Mouse (Mus musculus) lung, embryonic 14.5 days (tissue): Measurements from ENCODE around the gene Ank3. TPM values are rescaled to one million over a fixed set of nuclear protein-coding genes. Genes with fewer than 3 reads are reported as not detected.

Source experiments
- ATAC-seq: fragments of 200-750 bp; cut with Nextera tagmentation; 2 replicates; pipeline ENCODE4 v1.8.0; 2017; ENCODE audit warnings: mild to moderate bottlenecking, moderate TSS enrichment, moderate library complexity; ENCODE audit not compliant: insufficient read depth
- DNase-seq: peaks from one replicate; pipeline ENCODE4 v3.0.0-alpha.2; 2015
- H3K27ac ChIP-seq: fragments of 300-500 bp; sonication (generic); 2 replicates; pipeline ENCODE4 v1.5.1; 2014; ENCODE audit warnings: low read depth, mild to moderate bottlenecking, moderate library complexity
- H3K27me3 ChIP-seq: fragments of 300-500 bp; sonication (generic); 2 replicates; pipeline ENCODE4 v1.6.1; 2014; ENCODE audit warnings: low read length, control low read depth; ENCODE audit not compliant: insufficient read depth
- H3K36me3 ChIP-seq: fragments of 300-500 bp; sonication (generic); 2 replicates; pipeline ENCODE4 v1.6.1; 2014; ENCODE audit warnings: control low read depth; ENCODE audit not compliant: insufficient read depth
- H3K4me1 ChIP-seq: fragments of 300-500 bp; sonication (generic); 2 replicates; pipeline ENCODE4 v1.6.1; 2014; ENCODE audit warnings: antibody characterized with exemption, control low read depth; ENCODE audit not compliant: insufficient read depth
- H3K4me2 ChIP-seq: fragments of 300-500 bp; sonication (generic); 2 replicates; pipeline ENCODE4 v1.6.1; 2014; ENCODE audit warnings: mild to moderate bottlenecking
- H3K4me3 ChIP-seq: fragments of 300-500 bp; sonication (generic); 2 replicates; pipeline ENCODE4 v1.5.1; 2014; ENCODE audit warnings: low read depth, low read length
- H3K9ac ChIP-seq: fragments of 300-500 bp; sonication (generic); 2 replicates; pipeline ENCODE4 v1.6.1; 2014
- H3K9me3 ChIP-seq: fragments of 300-500 bp; sonication (generic); 2 replicates; pipeline ENCODE4 v1.6.1; 2016; ENCODE audit warnings: low read depth, low read length, control low read depth
- CTCF ChIP-seq: IDR thresholded peaks from 2 replicates; pipeline ENCODE4 v1.5.1; 2016; ENCODE audit warnings: antibody characterized with exemption, low read depth
- WGBS: fragments of 180-500 bp; shearing (Covaris S2); extraction: QIAGEN DNeasy Blood & Tissue Kit; methylation state at CpG from one replicate; pipeline ENCODE4 v1.1.7; 2014; 5-methylcytosine and 5-hydroxymethylcytosine counted together
- polyA plus RNA-seq: library from polyadenylated mRNA; unstranded; fragments of >200 nt; fragmentation: Nextera tagmentation; extraction: Ambion mirVana; gene quantifications from 2 replicates; pipeline ENCODE4 v1.2.1, GENCODE M21; 2014

The Ank3 gene
- polyA plus RNA-seq, 1 experiment from 2014 or later, result 16.2 TPM

- no peaks in the 10 kb centered on the region for H3K27me3 ChIP-seq
- no peak for TF ChIP-seq CTCF
- no peaks in the 10 kb centered on the region for H3K36me3 ChIP-seq
- H3K4me1 ChIP-seq, result 0 out of 2 replicates have a peak, but pooled peaks cover 4% of the 10 kb centered on the region
- no peak overlapping the region for H3K4me2 ChIP-seq
- H3K9ac ChIP-seq, result no peak overlapping the region
- WGBS, result 41% methylated on average over 7 of the region's 7 CpGs
- ATAC-seq (no peak), DNase-seq (no peak)
- no peak overlapping the region for H3K27ac ChIP-seq
- no peaks in the 10 kb centered on the region for H3K9me3 ChIP-seq
- H3K4me3 ChIP-seq, result no peak overlapping the region
Measured at GRCm38 (mm10) chr10:69630802-69631388, 232.3 kb downstream of the Ank3 start.

GRCm38 (mm10) chr10:69632885-69633284 lies 234.3 kb downstream of the Ank3 start:
- 81% methylated on average over 8 of the region's 8 CpGs for WGBS
- no peak for ATAC-seq
- H3K27me3 ChIP-seq, result no peaks in the 10 kb centered on the region

GRCm38 (mm10) chr10:69634891-69635290 lies 236.3 kb downstream of the Ank3 start:
- no peak for ATAC-seq

More at GRCm38 (mm10) chr10:69632885-69633284, 234.3 kb downstream of the Ank3 start:
- Histone ChIP-seq H3K4me1 (0 out of 2 replicates have a peak, but pooled peaks cover 4% of the 10 kb centered on the region), H3K9ac (no peak overlapping the region), H3K9me3 (no peaks in the 10 kb centered on the region), H3K27ac (no peak overlapping the region), H3K4me2 (no peak overlapping the region), H3K4me3 (no peak overlapping the region), H3K36me3 (no peaks in the 10 kb centered on the region)
- TF ChIP-seq CTCF, result no peak
- no peak for DNase-seq

GRCm38 (mm10) chr10:69635910-69636656 lies 237.5 kb downstream of the Ank3 start:
- no peak overlapping the region for H3K4me3 ChIP-seq
- ATAC-seq (no peak), DNase-seq (no peak)
- no peaks in the 10 kb centered on the region for H3K36me3 ChIP-seq
- no peak overlapping the region for H3K27ac ChIP-seq
- no peaks in the 10 kb centered on the region for H3K4me1 ChIP-seq
- H3K9ac ChIP-seq, result no peak overlapping the region
- TF ChIP-seq CTCF, result no peak
- H3K27me3 ChIP-seq, result no peaks in the 10 kb centered on the region
- 39% methylated on average over 11 of the region's 11 CpGs for WGBS
- H3K9me3 ChIP-seq, result no peaks in the 10 kb centered on the region
- H3K4me2 ChIP-seq, result no peak overlapping the region

More at GRCm38 (mm10) chr10:69634891-69635290, 236.3 kb downstream of the Ank3 start:
- Histone ChIP-seq H3K36me3 (no peaks in the 10 kb centered on the region), H3K4me3 (no peak overlapping the region), H3K9me3 (no peaks in the 10 kb centered on the region), H3K4me2 (no peak overlapping the region), H3K4me1 (no peaks in the 10 kb centered on the region), H3K27ac (no peak overlapping the region), H3K9ac (no peak overlapping the region), H3K27me3 (no peaks in the 10 kb centered on the region)
- no peak for TF ChIP-seq CTCF
- DNase-seq, result no peak
- WGBS, result 79% methylated on average over 5 of the region's 5 CpGs

DNA sequence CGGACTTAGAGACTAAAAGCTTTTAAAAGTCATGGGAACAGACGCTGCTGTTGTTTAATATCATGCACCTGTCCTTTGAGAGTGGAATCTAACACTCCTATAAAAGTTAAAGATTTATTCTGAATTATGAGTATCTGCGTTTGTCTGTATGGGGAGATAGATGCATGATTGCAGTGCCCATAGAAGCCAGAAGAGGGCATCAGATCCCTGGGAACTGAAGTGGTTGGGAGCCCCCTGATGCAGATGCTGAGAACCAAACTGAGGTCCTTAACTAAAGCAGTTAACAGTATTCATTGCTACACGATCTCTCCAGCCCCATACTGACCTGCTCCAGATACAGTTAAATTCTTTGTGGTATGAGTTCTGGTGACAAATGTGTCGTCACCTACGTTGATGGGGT lies 240.6 kb downstream of the Ank3 start:
- 81% methylated on average over 6 of the region's 6 CpGs for WGBS

DNA sequence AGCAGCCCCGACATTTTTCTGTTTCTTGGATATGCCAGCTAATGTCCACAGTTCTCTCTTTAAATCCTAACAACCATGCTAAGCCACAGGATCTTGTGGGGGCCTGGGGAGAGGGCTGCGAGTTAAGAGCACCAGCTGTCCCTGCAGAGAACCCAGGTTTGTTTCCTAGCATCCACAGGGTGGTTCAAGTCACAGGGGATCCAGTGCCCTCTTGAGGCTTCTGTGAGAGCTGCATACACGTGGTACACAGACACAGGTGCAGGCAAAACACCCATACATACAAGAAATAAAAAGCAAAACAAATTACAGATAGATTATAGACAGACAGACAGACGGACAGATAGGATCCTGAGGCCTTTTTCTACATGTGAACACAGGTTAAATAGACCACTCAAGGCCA lies 242.0 kb downstream of the Ank3 start:
- no peaks in the 10 kb centered on the region for H3K9me3 ChIP-seq
- H3K4me2 ChIP-seq, result no peak overlapping the region
- 75% methylated on average over 4 of the region's 4 CpGs for WGBS
- no peak for ATAC-seq
- H3K27ac ChIP-seq, result no peak overlapping the region
- H3K4me1 ChIP-seq, result no peaks in the 10 kb centered on the region
- peak; percentile 32 for DNase-seq
- no peaks in the 10 kb centered on the region for H3K27me3 ChIP-seq
- no peak overlapping the region for H3K4me3 ChIP-seq
- no peaks in the 10 kb centered on the region for H3K36me3 ChIP-seq
- H3K9ac ChIP-seq, result no peak overlapping the region
- TF ChIP-seq CTCF, result peak; percentile 45

More for the DNA sequence above, 240.6 kb downstream of the Ank3 start:
- no peak overlapping the region for H3K27ac ChIP-seq
- ATAC-seq (no peak), DNase-seq (no peak)
- no peaks in the 10 kb centered on the region for H3K36me3 ChIP-seq
- no peaks in the 10 kb centered on the region for H3K27me3 ChIP-seq
- H3K9ac ChIP-seq, result no peak overlapping the region
- H3K4me2 ChIP-seq, result no peak overlapping the region
- H3K9me3 ChIP-seq, result no peaks in the 10 kb centered on the region
- no peak overlapping the region for H3K4me3 ChIP-seq
- no peaks in the 10 kb centered on the region for H3K4me1 ChIP-seq
- TF ChIP-seq CTCF, result peak; percentile 23; the same call in 1 of the 2 replicates

DNA sequence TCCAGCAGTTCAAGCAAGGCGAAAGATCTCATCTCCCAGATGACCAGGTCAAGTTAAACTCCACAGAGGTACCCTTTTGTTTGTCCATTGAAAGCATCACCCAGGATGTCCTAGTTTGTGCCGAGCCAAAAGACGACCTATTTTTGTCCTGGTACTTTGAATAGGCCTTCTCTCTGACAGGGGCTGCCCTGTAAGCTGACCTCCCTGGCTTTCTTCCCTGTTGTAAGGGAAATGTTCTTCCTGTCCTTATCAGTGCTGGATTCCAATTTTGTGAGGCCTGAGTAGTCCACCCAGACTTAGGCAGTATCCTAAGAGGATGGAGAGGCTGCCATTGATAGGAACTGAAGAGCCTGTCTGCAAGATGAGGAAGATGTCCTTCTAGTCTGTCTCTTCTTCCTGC lies 244.9 kb downstream of the Ank3 start:
- Histone ChIP-seq H3K4me3 (no peak overlapping the region), H3K9ac (no peak overlapping the region), H3K4me1 (no peaks in the 10 kb centered on the region), H3K4me2 (no peak overlapping the region), H3K27ac (no peak overlapping the region), H3K9me3 (no peaks in the 10 kb centered on the region), H3K36me3 (no peaks in the 10 kb centered on the region), H3K27me3 (no peaks in the 10 kb centered on the region)
- no peak for DNase-seq
- no peak for ATAC-seq
- 52% methylated on average over 3 of the region's 3 CpGs for WGBS
- TF ChIP-seq CTCF, result no peak
